Mouse (Mus musculus) lung, adult 2 months (tissue): Measurements from ENCODE around the gene Llph.

Experiments used
- CTCF ChIP-seq: fragments of 200-500 bp; IDR thresholded peaks from 2 replicates; pipeline ENCODE4 v1.5.1; 2011; ENCODE audit warnings: mild to moderate bottlenecking, low read length, control low read depth; ENCODE audit not compliant: insufficient read depth
- POLR2A ChIP-seq: fragments of 200-500 bp; IDR thresholded peaks from 2 replicates; pipeline ENCODE4 v1.6.1; 2011; ENCODE audit warnings: low read depth, mild to moderate bottlenecking, control low read depth, low read length, borderline replicate concordance; ENCODE audit errors: extremely low read depth

GRCm38 (mm10) chr10:120238241-120238640 lies 11.4 kb downstream of the Llph start:
- TF ChIP-seq CTCF (no peak), POLR2A (no peak)
